Comparison of ENCODE assay signal across 10 mouse cellular contexts in the genomic region with DNA sequence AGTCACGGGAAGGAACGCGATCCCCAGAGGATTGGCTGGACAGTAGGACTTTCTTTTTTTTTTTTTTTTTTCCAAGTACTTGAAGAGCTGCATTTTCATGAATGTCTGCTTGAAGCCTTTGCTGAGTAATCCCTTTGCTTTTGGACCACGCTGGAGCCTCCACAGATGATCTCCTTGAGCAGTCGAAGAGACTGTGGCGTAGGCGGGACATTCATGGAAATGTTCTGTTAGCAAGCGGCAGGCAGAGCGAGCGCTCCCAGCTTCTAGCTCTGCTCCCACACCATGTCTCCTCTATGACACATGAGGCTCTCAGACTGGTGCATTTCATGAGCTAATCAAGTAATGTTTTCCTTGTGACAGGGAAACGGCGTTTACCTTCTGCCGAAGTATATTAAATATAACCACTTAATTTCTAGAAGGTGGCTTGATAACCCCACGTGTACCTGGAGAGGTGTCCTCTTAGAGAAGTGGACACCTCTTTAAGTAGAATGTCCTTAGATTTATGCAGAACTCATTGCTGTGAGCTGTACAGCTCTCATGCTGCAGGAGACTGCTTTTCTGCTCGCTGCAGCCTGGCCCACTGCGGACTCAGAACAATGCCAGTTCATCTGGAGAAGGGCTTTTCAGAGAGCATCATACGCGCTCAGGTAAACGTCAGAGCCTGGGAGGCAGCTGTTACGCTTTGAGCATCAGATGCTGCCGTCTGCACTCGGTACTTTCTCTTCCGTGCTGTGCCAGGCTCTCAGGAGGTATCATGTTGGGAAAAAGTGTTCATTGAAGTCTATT.
DNase-seq lines count a peak whose midpoint lies in the region; ATAC-seq lines count a peak whose summit lies in the region.
"Had no signal": no experiment of that assay in that cellular context is flagged by ENCODE, and none has a peak within 500 bp of the region (broad histone marks: within the 10 kb centered on the region; RNA-seq: fewer than 3 reads in every experiment).

No protein-coding gene starts in this region.

- H3K4me2 ChIP-seq in hindbrain, embryonic 13.5 days: no peak overlapping the region
- no peak overlapping the region for H3K4me2 ChIP-seq in hindbrain, embryonic 11.5 days (replicated peaks; ENCODE audit: low read depth, low read length)
- H3K4me2 ChIP-seq in embryonic facial prominence, embryonic 14.5 days (ENCODE audit: low read depth, low read length): peak overlapping the region; percentile 29
- H3K4me2 ChIP-seq in limb, embryonic 13.5 days (replicated peaks): peak overlapping the region; percentile 12; the same call in 1 of the 2 replicates
- no peak overlapping the region for H3K4me2 ChIP-seq in liver, embryonic 11.5 days
- H3K4me2 ChIP-seq: midbrain, embryonic 12.5 days had no signal

- H3K4me1 ChIP-seq in hindbrain, embryonic 13.5 days (replicated peaks): peaks cover 29% of the 10 kb centered on the region
- no peaks in the 10 kb centered on the region for H3K4me1 ChIP-seq in hindbrain, embryonic 11.5 days (replicated peaks; ENCODE audit: control insufficient read depth, insufficient read depth, low read length)
- peaks cover 16% of the 10 kb centered on the region; the same call in 1 of the 2 replicates for H3K4me1 ChIP-seq in embryonic facial prominence, embryonic 14.5 days (ENCODE audit: control insufficient read depth, insufficient read depth, low read length)
- H3K4me1 ChIP-seq in limb, embryonic 13.5 days: peaks cover 29% of the 10 kb centered on the region
- no peaks in the 10 kb centered on the region; the same call in 1 of the 2 replicates for H3K4me1 ChIP-seq in liver, embryonic 11.5 days (replicated peaks; ENCODE audit: control insufficient read depth, insufficient read depth, low read length)

- peak overlapping the region; percentile 51; the same call in 1 of the 2 replicates for H3K9ac ChIP-seq in hindbrain, embryonic 13.5 days
- no peak overlapping the region for H3K9ac ChIP-seq in hindbrain, embryonic 11.5 days (ENCODE audit: low read depth, low read length)
- no peak overlapping the region; the same call in 1 of the 2 replicates for H3K9ac ChIP-seq in embryonic facial prominence, embryonic 14.5 days (ENCODE audit: low read depth, low read length)
- H3K9ac ChIP-seq in limb, embryonic 13.5 days: no peak overlapping the region
- no peak overlapping the region for H3K9ac ChIP-seq in liver, embryonic 11.5 days (ENCODE audit: low read depth, low read length)
- H3K9ac ChIP-seq: midbrain, embryonic 12.5 days had no signal

- H3K27ac ChIP-seq in hindbrain, embryonic 13.5 days: peak overlapping the region; percentile 32; the same call in 1 of the 2 replicates
- no peak overlapping the region for H3K27ac ChIP-seq in hindbrain, embryonic 11.5 days (ENCODE audit: low read depth, low read length)
- 0 out of 2 replicates have a peak overlapping the region, but pooled peaks have one; percentile 28 for H3K27ac ChIP-seq in embryonic facial prominence, embryonic 14.5 days (replicated peaks; ENCODE audit: low read depth, low read length)
- H3K27ac ChIP-seq in limb, embryonic 13.5 days: no peak overlapping the region
- H3K27ac ChIP-seq in liver, embryonic 11.5 days (ENCODE audit: low read depth, low read length): no peak overlapping the region
- H3K27ac ChIP-seq: midbrain, embryonic 12.5 days had no signal

- H3K27me3 ChIP-seq in hindbrain, embryonic 13.5 days: no peaks in the 10 kb centered on the region
- H3K27me3 ChIP-seq in hindbrain, embryonic 11.5 days (ENCODE audit: control insufficient read depth, insufficient read depth, low read length): no peaks in the 10 kb centered on the region
- H3K27me3 ChIP-seq in embryonic facial prominence, embryonic 14.5 days (replicated peaks; ENCODE audit: control insufficient read depth, insufficient read depth, low read length): no peaks in the 10 kb centered on the region
- H3K27me3 ChIP-seq in limb, embryonic 13.5 days: no peaks in the 10 kb centered on the region; the same call in 1 of the 2 replicates
- no peaks in the 10 kb centered on the region for H3K27me3 ChIP-seq in liver, embryonic 11.5 days (replicated peaks; ENCODE audit: control insufficient read depth, insufficient read depth, low read length)
- H3K27me3 ChIP-seq: midbrain, embryonic 12.5 days had no signal

- ATAC-seq in hindbrain, embryonic 13.5 days (ENCODE audit: low FRiP score): no peak
- no peak for ATAC-seq in hindbrain, embryonic 11.5 days (ENCODE audit: low FRiP score)
- ATAC-seq in embryonic facial prominence, embryonic 14.5 days (ENCODE audit: low read depth): no peak
- no peak for ATAC-seq in limb, embryonic 13.5 days (ENCODE audit: low FRiP score, low read depth)
- no peak for ATAC-seq in liver, embryonic 11.5 days (replicated peaks; ENCODE audit: low FRiP score)
- no peak for ATAC-seq in CD4-positive, CD25-positive, alpha-beta regulatory T cell, adult 4 months

- WGBS in hindbrain, embryonic 13.5 days: 70% methylated on average over 23 of the region's 23 CpGs
- 76% methylated on average over 23 of the region's 23 CpGs for WGBS in hindbrain, embryonic 11.5 days
- WGBS in embryonic facial prominence, embryonic 14.5 days: 65% methylated on average over 23 of the region's 23 CpGs
- 67% methylated on average over 23 of the region's 23 CpGs for WGBS in limb, embryonic 13.5 days
- 87% methylated on average over 23 of the region's 23 CpGs for WGBS in liver, embryonic 11.5 days

- no peak overlapping the region for H3K4me3 ChIP-seq in hindbrain, embryonic 13.5 days
- H3K4me3 ChIP-seq in hindbrain, embryonic 11.5 days (ENCODE audit: low read depth, low read length): no peak overlapping the region
- no peak overlapping the region for H3K4me3 ChIP-seq in embryonic facial prominence, embryonic 14.5 days (ENCODE audit: low read depth, low read length)
- H3K4me3 ChIP-seq in limb, embryonic 13.5 days: no peak overlapping the region
- no peak overlapping the region for H3K4me3 ChIP-seq in liver, embryonic 11.5 days (ENCODE audit: low read depth, low read length)
- H3K4me3 ChIP-seq: midbrain, embryonic 12.5 days had no signal

- H3K9me3 ChIP-seq in hindbrain, embryonic 13.5 days: no peaks in the 10 kb centered on the region
- H3K9me3 ChIP-seq in hindbrain, embryonic 11.5 days (ENCODE audit: control insufficient read depth, low read length): no peaks in the 10 kb centered on the region
- H3K9me3 ChIP-seq in embryonic facial prominence, embryonic 14.5 days (ENCODE audit: control insufficient read depth, low read length): no peaks in the 10 kb centered on the region
- H3K9me3 ChIP-seq in limb, embryonic 13.5 days: no peaks in the 10 kb centered on the region
- no peaks in the 10 kb centered on the region for H3K9me3 ChIP-seq in liver, embryonic 11.5 days (ENCODE audit: control insufficient read depth, low read length)
- H3K9me3 ChIP-seq: midbrain, embryonic 12.5 days had no signal

- H3K36me3 ChIP-seq in hindbrain, embryonic 13.5 days: no peaks in the 10 kb centered on the region
- no peaks in the 10 kb centered on the region for H3K36me3 ChIP-seq in hindbrain, embryonic 11.5 days (ENCODE audit: control insufficient read depth, insufficient read depth, low read length)
- no peaks in the 10 kb centered on the region for H3K36me3 ChIP-seq in embryonic facial prominence, embryonic 14.5 days (ENCODE audit: control insufficient read depth, insufficient read depth, low read length)
- H3K36me3 ChIP-seq in limb, embryonic 13.5 days: no peaks in the 10 kb centered on the region
- no peaks in the 10 kb centered on the region for H3K36me3 ChIP-seq in liver, embryonic 11.5 days (ENCODE audit: control insufficient read depth, insufficient read depth, low read length)
- H3K36me3 ChIP-seq: midbrain, embryonic 12.5 days had no signal

- no peak for DNase-seq in hindbrain, embryonic 11.5 days (ENCODE audit: low spot score)
- no peak for DNase-seq in embryonic facial prominence, embryonic 14.5 days (ENCODE audit: low spot score)
- peak; percentile 37 for DNase-seq in gastrocnemius, postnatal 25 days
- DNase-seq in testis, postnatal 14 days (ENCODE audit: low spot score): no peak
- no peak for DNase-seq in liver, embryonic 11.5 days (ENCODE audit: low spot score)
- DNase-seq: kidney, adult 11 months had no signal

Comparison
In these comparisons a context has a peak if more than half of its experiments do, and no peak if none do; other contexts are left out.
1. H3K27ac ChIP-seq: peak in hindbrain, embryonic 13.5 days (single experiment) and embryonic facial prominence, embryonic 14.5 days (single experiment); none in hindbrain, embryonic 11.5 days (single experiment), limb, embryonic 13.5 days (single experiment) and liver, embryonic 11.5 days (single experiment).
2. H3K4me2 ChIP-seq: peak in embryonic facial prominence, embryonic 14.5 days (single experiment) and limb, embryonic 13.5 days (single experiment); none in hindbrain, embryonic 13.5 days (single experiment), hindbrain, embryonic 11.5 days (single experiment) and liver, embryonic 11.5 days (single experiment).